Mouse (Mus musculus) adrenal gland, postnatal 36 days (tissue): ENCODE measurements around the gene Sh2d6. TPM values are rescaled to one million over a fixed set of nuclear protein-coding genes. Genes with fewer than 3 reads are reported as not detected.
"Not testable (repeated sequence)": the region's sequence is repeated elsewhere in the genome, so short reads cannot be mapped to it uniquely, and the experiment has no call there.

ENCODE experiments used
- DNase-seq, 2 experiments: peaks; one replicate each; pipeline ENCODE4 v3.0.0; 2021; ENCODE audit warnings: mixed read lengths in 1 of 2
- total RNA-seq, 2 experiments: library from RNA; stranded (reverse); gene quantifications; 2 replicates each; pipeline ENCODE4 v1.2.3; 2021

Sh2d6 gene
- total RNA-seq, 2 experiments from 2014 or later = 0.40 TPM; not detected in 1

GRCm38 (mm10) chr6:72535165-72535564 is 13.7 kb upstream of the Sh2d6 start:
- DNase-seq = peak; percentile 88 to 90

- DNase-seq = peak; percentile 42 to 73
These were observed 12.7 kb upstream of the Sh2d6 start for GRCm38 (mm10) chr6:72534035-72534809.

- not testable (repeated sequence) for DNase-seq
These were observed 12.0 kb upstream of the Sh2d6 start for GRCm38 (mm10) chr6:72533555-72533954.

- DNase-seq = no peak
These were observed 11.1 kb upstream of the Sh2d6 start for GRCm38 (mm10) chr6:72532580-72532979.

- peak; percentile 75 to 84 for DNase-seq
These were observed 7.1 kb upstream of the Sh2d6 start for GRCm38 (mm10) chr6:72528410-72529151.

GRCm38 (mm10) chr6:72527070-72527469 is 5.6 kb upstream of the Sh2d6 start:
- DNase-seq = no peak

- no peak for DNase-seq
These were observed 2.7 kb upstream of the Sh2d6 start for GRCm38 (mm10) chr6:72524160-72524559.

- no peak for DNase-seq
These were observed 1.7 kb upstream of the Sh2d6 start for GRCm38 (mm10) chr6:72523222-72523621.

- no peak for DNase-seq
These were observed 781 bp upstream of the Sh2d6 start for GRCm38 (mm10) chr6:72522288-72522687.

GRCm38 (mm10) chr6:72520904-72521303 is 603 bp downstream of the Sh2d6 start:
- no peak for DNase-seq

GRCm38 (mm10) chr6:72519892-72520663 is 1.4 kb downstream of the Sh2d6 start:
- DNase-seq = peak in 1 of 2 experiments; percentile 42

GRCm38 (mm10) chr6:72519303-72519702 is 2.2 kb downstream of the Sh2d6 start:
- no peak for DNase-seq

- DNase-seq = no peak
These were observed 2.7 kb downstream of the Sh2d6 start for GRCm38 (mm10) chr6:72518842-72519241.

- no peak for DNase-seq
These were observed 5.9 kb downstream of the Sh2d6 start for GRCm38 (mm10) chr6:72515644-72516043.

- DNase-seq = no peak
These were observed 8.5 kb downstream of the Sh2d6 start for GRCm38 (mm10) chr6:72513071-72513440.

- DNase-seq = peak; percentile 91 to 94
These were observed 9.0 kb downstream of the Sh2d6 start for GRCm38 (mm10) chr6:72512386-72513070.

- peak in 1 of 2 experiments; percentile 30 for DNase-seq
These were observed 10.7 kb downstream of the Sh2d6 start for GRCm38 (mm10) chr6:72510686-72511421.

GRCm38 (mm10) chr6:72509872-72510435 is 11.6 kb downstream of the Sh2d6 start:
- DNase-seq = no peak

GRCm38 (mm10) chr6:72508596-72508995 is 12.9 kb downstream of the Sh2d6 start:
- peak; percentile 29 to 41 for DNase-seq

GRCm38 (mm10) chr6:72506104-72506503 is 15.4 kb downstream of the Sh2d6 start:
- DNase-seq = peak in 1 of 2 experiments; percentile 36

GRCm38 (mm10) chr6:72503939-72504338 is 17.6 kb downstream of the Sh2d6 start:
- peak; percentile 64 to 72 for DNase-seq
